Mouse (Mus musculus) cortical plate, adult 2 months (tissue): ENCODE measurements around the gene Rasa2.

Experiments
- CTCF ChIP-seq: fragments of 200-500 bp; IDR thresholded peaks from 2 replicates; pipeline ENCODE4 v1.5.1; 2011; ENCODE audit warnings: mild to moderate bottlenecking, control low read depth, low read length; ENCODE audit not compliant: insufficient read depth; ENCODE audit errors: extremely low read depth
- POLR2A ChIP-seq: fragments of 200-500 bp; IDR thresholded peaks from 2 replicates; pipeline ENCODE4 v1.6.1; 2011; ENCODE audit warnings: mild to moderate bottlenecking, low read length, control low read depth; ENCODE audit not compliant: insufficient read depth; ENCODE audit errors: extremely low read depth

GRCm38 (mm10) chr9:96668628-96669027, 37.2 kb upstream of the Rasa2 start:
- TF ChIP-seq CTCF (peak; percentile 90), POLR2A (no peak)
